Mouse (Mus musculus) lung, postnatal 0 days (tissue): Measurements from ENCODE around the gene Rai1.

Experiments used
- CTCF ChIP-seq: IDR thresholded peaks from 2 replicates; pipeline ENCODE4 v1.5.1; 2016; ENCODE audit warnings: antibody characterized with exemption, mild to moderate bottlenecking
- EP300 ChIP-seq: IDR thresholded peaks from 2 replicates; pipeline ENCODE4 v1.6.1; 2016; ENCODE audit warnings: antibody characterized with exemption, mild to moderate bottlenecking, control low read depth

DNA sequence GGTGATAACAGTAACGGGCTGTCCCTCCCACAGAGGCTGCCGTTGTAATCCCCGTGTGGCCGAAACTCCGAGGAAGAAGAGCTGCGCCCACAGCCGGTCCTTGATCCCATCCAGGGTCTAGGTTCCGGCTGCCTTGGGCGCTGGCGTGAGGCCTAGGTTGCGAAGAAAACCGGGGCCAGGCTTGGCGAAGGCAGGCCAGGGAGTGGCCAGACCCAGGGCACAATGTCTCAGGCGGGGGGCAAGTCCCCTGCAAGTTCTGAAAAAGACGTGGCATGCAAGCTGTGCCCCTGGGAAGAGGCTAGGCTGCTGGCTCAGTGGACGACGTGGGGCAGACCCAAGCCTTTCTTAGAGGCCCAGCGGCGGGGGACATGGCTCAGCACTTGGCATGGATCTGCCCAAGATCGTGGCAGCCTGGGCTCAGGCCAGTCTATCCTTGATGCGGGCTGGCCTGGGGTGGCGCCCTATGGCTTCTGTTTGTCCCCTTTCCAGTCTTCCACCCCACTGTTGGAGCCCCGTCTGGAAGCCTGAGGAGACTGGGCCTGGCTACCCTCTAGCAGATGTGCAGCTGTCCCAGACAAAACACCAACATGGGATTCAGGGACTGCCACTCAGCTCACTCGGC is 93.3 kb downstream of the Rai1 start:
- no peak for TF ChIP-seq EP300
- no peak for TF ChIP-seq CTCF
